Mouse (Mus musculus) E14TG2a.4 (cell line): ENCODE measurements around the gene Cdhr1.

Experiments
- H3K27me3 ChIP-seq: 2 replicates; pipeline ENCODE4 v1.6.1; 2014; ENCODE audit warnings: low read length, control low read depth; ENCODE audit not compliant: insufficient read depth
- H3K36me3 ChIP-seq: 2 replicates; pipeline ENCODE4 v1.6.1; 2014; ENCODE audit warnings: low read length, control low read depth; ENCODE audit not compliant: insufficient read depth
- H3K4me1 ChIP-seq: replicated peaks from 2 replicates; pipeline ENCODE4 v1.6.1; 2014; ENCODE audit warnings: low read depth, low read length, control low read depth
- H3K4me3 ChIP-seq: replicated peaks from 2 replicates; pipeline ENCODE4 v1.5.1; 2014; ENCODE audit warnings: mild to moderate bottlenecking, low read length
- H3K9me3 ChIP-seq: 2 replicates; pipeline ENCODE4 v1.6.1; 2014; ENCODE audit warnings: low read length, control low read depth
- CTCF ChIP-seq: conservative IDR thresholded peaks from 2 replicates; pipeline ENCODE4 v1.5.1; 2014; ENCODE audit warnings: low read length
- NANOG ChIP-seq: IDR thresholded peaks from 2 replicates; pipeline ENCODE4 v1.6.1; 2014; ENCODE audit warnings: borderline replicate concordance, low read length, mixed read lengths
- POU5F1 ChIP-seq: IDR thresholded peaks from 2 replicates; pipeline ENCODE4 v1.6.1; 2014; ENCODE audit warnings: low read length, borderline replicate concordance

The Cdhr1 gene

GRCm38 (mm10) chr14:37048914-37049410 is 49.2 kb downstream of the Cdhr1 start, which contains the start of gene Rgr:
TSS of gene Rgr (minus strand) at chr14:37048964.
- Histone ChIP-seq H3K36me3 (no peaks in the 10 kb centered on the region), H3K4me1 (no peaks in the 10 kb centered on the region), H3K4me3 (no peak within 1 kb of the TSS), H3K9me3 (no peaks in the 10 kb centered on the region), H3K27me3 (no peaks in the 10 kb centered on the region)
- TF ChIP-seq NANOG (no peak), CTCF (no peak), POU5F1 (no peak)

- H3K9me3 ChIP-seq: no peaks in the 10 kb centered on the region
- peaks cover 4% of the 10 kb centered on the region; the same call in 1 of the 2 replicates for H3K27me3 ChIP-seq
- H3K4me1 ChIP-seq: no peaks in the 10 kb centered on the region
- TF ChIP-seq POU5F1 (no peak), NANOG (no peak), CTCF (no peak)
- no peaks in the 10 kb centered on the region for H3K36me3 ChIP-seq
- no peak overlapping the region for H3K4me3 ChIP-seq
Observed at GRCm38 (mm10) chr14:37034432-37034831, 63.7 kb downstream of the Cdhr1 start.

GRCm38 (mm10) chr14:37033241-37033640 is 64.9 kb downstream of the Cdhr1 start:
- H3K4me3 ChIP-seq: no peak overlapping the region
- H3K27me3 ChIP-seq: peaks cover 4% of the 10 kb centered on the region; the same call in 1 of the 2 replicates
- H3K9me3 ChIP-seq: no peaks in the 10 kb centered on the region
- TF ChIP-seq NANOG (no peak), CTCF (peak; percentile 87)
- H3K4me1 ChIP-seq: no peaks in the 10 kb centered on the region
- H3K36me3 ChIP-seq: no peaks in the 10 kb centered on the region

- no peak for TF ChIP-seq CTCF
- no peak for TF ChIP-seq POU5F1
- TF ChIP-seq NANOG: no peak
- Histone ChIP-seq H3K4me3 (no peak overlapping the region), H3K4me1 (no peaks in the 10 kb centered on the region), H3K9me3 (no peaks in the 10 kb centered on the region), H3K27me3 (peaks cover 4% of the 10 kb centered on the region; the same call in 1 of the 2 replicates), H3K36me3 (no peaks in the 10 kb centered on the region)
Observed at GRCm38 (mm10) chr14:37032481-37033104, 65.6 kb downstream of the Cdhr1 start.

GRCm38 (mm10) chr14:37028555-37028954 is 69.6 kb downstream of the Cdhr1 start:
- TF ChIP-seq POU5F1 (no peak), NANOG (no peak), CTCF (no peak)
- Histone ChIP-seq H3K4me3 (no peak overlapping the region), H3K9me3 (no peaks in the 10 kb centered on the region), H3K27me3 (peaks cover 4% of the 10 kb centered on the region; the same call in 1 of the 2 replicates), H3K36me3 (no peaks in the 10 kb centered on the region), H3K4me1 (no peaks in the 10 kb centered on the region)

GRCm38 (mm10) chr14:37027951-37028350 is 70.2 kb downstream of the Cdhr1 start:
- peaks cover 4% of the 10 kb centered on the region; the same call in 1 of the 2 replicates for H3K27me3 ChIP-seq
- no peaks in the 10 kb centered on the region for H3K4me1 ChIP-seq
- H3K9me3 ChIP-seq: no peaks in the 10 kb centered on the region
- no peaks in the 10 kb centered on the region for H3K36me3 ChIP-seq
- no peak overlapping the region for H3K4me3 ChIP-seq
- TF ChIP-seq CTCF: no peak
- TF ChIP-seq POU5F1: no peak
- no peak for TF ChIP-seq NANOG
